8 mouse cellular contexts compared by ENCODE assay signal in genomic region chr8:126805365-126806180, GRCm38 (mm10).
DNase-seq lines count a peak whose midpoint lies in the region; ATAC-seq and TF ChIP-seq lines count a peak whose summit lies in the region.

No protein-coding gene starts in this region.

- no peak for TF ChIP-seq POLR2A in bone marrow macrophage, adult 2 months (IDR thresholded peaks at IDR 0.05; ENCODE audit: borderline replicate concordance, low read depth, low read length)

- DNase-seq in layer of hippocampus, postnatal 36 days, result peak; percentile 29 to 32
- no peak for DNase-seq in layer of hippocampus, postnatal 25 days (ENCODE audit: extremely low spot score in 1 of 2, low spot score in 1 of 2)
- DNase-seq in heart, embryonic 10.5 days (ENCODE audit: low spot score), result peak; percentile 80
- peak; percentile 83 for DNase-seq in kidney, adult 9 months
- peak; percentile 91 for DNase-seq in lung, postnatal 0 days (ENCODE audit: low spot score)
- peak; percentile 34 for DNase-seq in thymus, postnatal 14 days
- no peak for DNase-seq in cerebellum, postnatal 36 days

- no peaks in the 10 kb centered on the region for H3K36me3 ChIP-seq in heart, embryonic 10.5 days
- H3K36me3 ChIP-seq in lung, postnatal 0 days (ENCODE audit: insufficient read depth, low read length), result no peaks in the 10 kb centered on the region

- no peak overlapping the region for H3K4me2 ChIP-seq in lung, postnatal 0 days (replicated peaks; ENCODE audit: low read depth, low read length)

- H3K9ac ChIP-seq in lung, postnatal 0 days (replicated peaks; ENCODE audit: low read depth), result no peak overlapping the region

- peaks cover 54% of the 10 kb centered on the region for H3K4me1 ChIP-seq in bone marrow macrophage, adult 2 months (ENCODE audit: control insufficient read depth, insufficient read depth, low read length)
- H3K4me1 ChIP-seq in heart, embryonic 10.5 days, result peaks cover 35% of the 10 kb centered on the region
- H3K4me1 ChIP-seq in lung, postnatal 0 days (ENCODE audit: insufficient read depth, low read depth, low read length), result peaks cover 17% of the 10 kb centered on the region; the same call in 1 of the 2 replicates

- no peaks in the 10 kb centered on the region for H3K9me3 ChIP-seq in heart, embryonic 10.5 days
- H3K9me3 ChIP-seq in lung, postnatal 0 days (ENCODE audit: low read length), result no peaks in the 10 kb centered on the region

- H3K27ac ChIP-seq in bone marrow macrophage, adult 2 months (ENCODE audit: insufficient read depth, low read depth, low read length), result peak overlapping the region; percentile 96
- peak overlapping the region; percentile 82 for H3K27ac ChIP-seq in heart, embryonic 10.5 days
- H3K27ac ChIP-seq in lung, postnatal 0 days (ENCODE audit: low read length), result peak overlapping the region; percentile 82

- WGBS in heart, embryonic 10.5 days, result 42% methylated on average over 13 of the region's 13 CpGs
- 16% methylated on average over 13 of the region's 13 CpGs for WGBS in lung, postnatal 0 days

- no peak overlapping the region for H3K4me3 ChIP-seq in bone marrow macrophage, adult 2 months (ENCODE audit: insufficient read depth, low read length)
- H3K4me3 ChIP-seq in heart, embryonic 10.5 days, result no peak overlapping the region
- no peak overlapping the region for H3K4me3 ChIP-seq in lung, postnatal 0 days (ENCODE audit: low read depth, low read length)

- TF ChIP-seq EP300 in lung, postnatal 0 days (IDR thresholded peaks at IDR 0.05), result peak; percentile 86

- TF ChIP-seq CTCF in bone marrow macrophage, adult 2 months (IDR thresholded peaks at IDR 0.05; ENCODE audit: low read depth, low read length), result no peak
- TF ChIP-seq CTCF in lung, postnatal 0 days (IDR thresholded peaks at IDR 0.05), result no peak

- peak; percentile 87 for ATAC-seq in lung, postnatal 0 days

- peaks cover 12% of the 10 kb centered on the region; the same call in 1 of the 2 replicates for H3K27me3 ChIP-seq in heart, embryonic 10.5 days (ENCODE audit: insufficient read depth, poor library complexity, severe bottlenecking)
- no peaks in the 10 kb centered on the region for H3K27me3 ChIP-seq in lung, postnatal 0 days (replicated peaks; ENCODE audit: insufficient read depth, low read length)

Comparison
In these comparisons a context has a peak if more than half of its experiments do, and no peak if none do; other contexts are left out.
1. DNase-seq: peak in layer of hippocampus, postnatal 36 days (2 of 2), heart, embryonic 10.5 days (single experiment), kidney, adult 9 months (single experiment), lung, postnatal 0 days (single experiment) and thymus, postnatal 14 days (single experiment); none in layer of hippocampus, postnatal 25 days (0 of 2) and cerebellum, postnatal 36 days (0 of 2).
2. Peak in every context shown above with its lines, with median percentiles within 50 percentile points of each other: H3K27ac ChIP-seq.